Mouse (Mus musculus): ENCODE measurements around the gene Il9r. TPM values are rescaled to one million over a fixed set of nuclear protein-coding genes. Genes with fewer than 3 reads are reported as not detected.

Il9r gene
- polyA plus RNA-seq, 1 experiment from 2014 or later = 0.09 TPM

DNA sequence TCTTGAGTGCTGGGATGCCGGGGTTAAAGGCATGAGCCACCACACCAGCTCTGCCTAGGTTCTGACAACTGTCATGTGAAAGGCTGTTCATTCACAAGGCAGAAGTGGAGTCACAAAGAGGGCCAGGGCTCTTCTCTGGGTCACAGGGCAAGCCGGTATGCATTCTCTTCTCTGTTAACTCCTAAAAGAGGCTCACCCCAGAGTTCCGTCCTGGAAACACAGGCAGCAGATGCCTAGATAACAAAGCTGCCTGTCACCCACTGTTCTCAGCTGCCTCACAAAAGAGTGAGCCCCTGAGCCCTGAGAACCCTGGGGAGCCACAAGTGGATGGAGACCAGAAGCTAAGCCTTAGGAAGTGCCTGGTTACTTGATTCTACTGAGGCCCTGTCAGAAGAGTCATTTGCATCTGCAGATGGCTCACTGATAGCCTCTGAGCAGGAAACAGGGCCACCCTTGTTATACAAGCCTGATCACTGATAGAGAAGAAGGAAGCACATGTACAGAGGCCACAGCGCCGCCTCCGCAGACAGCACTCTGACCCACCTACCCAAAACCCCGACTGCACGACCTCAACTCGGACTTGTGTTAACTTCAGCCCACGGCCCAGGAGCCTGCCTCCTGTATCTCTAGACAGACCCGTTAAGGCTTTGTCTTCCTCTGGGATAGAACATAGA is 4.1 kb downstream of the Il9r start:
- Histone ChIP-seq H3K27ac (no peak overlapping the region), H3K9me3 (no peaks in the 10 kb centered on the region), H3K27me3 (replicated peaks) (no peaks in the 10 kb centered on the region), H3K4me2 (no peak overlapping the region), H3K4me1 (no peaks in the 10 kb centered on the region), H3K36me3 (no peaks in the 10 kb centered on the region), H3K4me3 (replicated peaks) (no peak overlapping the region), H3K9ac (no peak overlapping the region)
- ATAC-seq (ENCODE audit: insufficient read depth, low FRiP score, low read depth) = no peak
- 26% methylated on average over 11 of the region's 11 CpGs for WGBS

DNA sequence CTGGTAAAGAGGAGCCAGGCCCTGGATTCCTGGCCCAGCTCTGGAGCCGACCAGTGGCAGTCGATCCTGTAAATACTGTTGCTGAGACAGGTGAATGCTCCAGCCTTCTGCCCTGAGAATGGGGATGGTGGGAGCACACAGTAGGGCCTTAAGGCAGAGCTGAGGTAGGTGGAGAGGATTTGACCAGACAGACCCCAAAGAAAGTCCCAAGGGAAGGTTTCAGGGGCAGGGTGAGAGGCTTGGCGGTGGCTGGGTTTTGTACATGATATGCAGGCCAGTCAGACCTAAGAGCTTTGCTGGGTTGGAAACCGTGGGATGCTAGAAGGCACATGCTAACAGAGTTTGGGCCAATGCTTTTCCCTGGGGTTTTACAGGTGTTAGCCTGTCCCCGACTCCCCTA is 5.5 kb downstream of the Il9r start:
- Histone ChIP-seq H3K9me3 (no peaks in the 10 kb centered on the region), H3K9ac (no peak overlapping the region), H3K36me3 (no peaks in the 10 kb centered on the region), H3K4me3 (replicated peaks) (no peak overlapping the region), H3K27ac (no peak overlapping the region), H3K4me1 (no peaks in the 10 kb centered on the region), H3K27me3 (replicated peaks) (no peaks in the 10 kb centered on the region), H3K4me2 (no peak overlapping the region)
- WGBS = 77% methylated on average over 5 of the region's 5 CpGs
- ATAC-seq (ENCODE audit: insufficient read depth, low FRiP score, low read depth) = no peak

DNA sequence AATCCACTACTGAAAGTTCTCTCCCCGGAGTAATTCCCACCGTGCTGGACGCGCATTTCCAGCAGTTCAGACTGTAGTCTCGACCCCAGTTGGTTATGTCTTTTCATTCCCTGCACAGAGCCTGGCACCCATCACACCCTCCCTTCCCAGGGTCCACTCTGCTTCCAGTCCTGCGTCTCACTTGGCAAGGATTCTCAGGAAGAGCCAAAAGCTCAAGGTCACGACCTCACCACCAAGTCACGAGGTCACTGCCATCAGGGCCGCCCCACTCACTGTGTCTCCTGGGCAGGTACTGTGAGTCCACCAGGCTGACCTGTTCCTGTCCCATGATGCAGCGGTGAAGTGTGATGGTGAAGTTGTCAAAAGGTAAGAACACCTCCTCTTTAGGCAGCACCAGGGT is 6.0 kb downstream of the Il9r start:
- no peaks in the 10 kb centered on the region for H3K36me3 ChIP-seq
- H3K27me3 ChIP-seq (replicated peaks) = no peaks in the 10 kb centered on the region
- 79% methylated on average over 10 of the region's 10 CpGs for WGBS

DNA sequence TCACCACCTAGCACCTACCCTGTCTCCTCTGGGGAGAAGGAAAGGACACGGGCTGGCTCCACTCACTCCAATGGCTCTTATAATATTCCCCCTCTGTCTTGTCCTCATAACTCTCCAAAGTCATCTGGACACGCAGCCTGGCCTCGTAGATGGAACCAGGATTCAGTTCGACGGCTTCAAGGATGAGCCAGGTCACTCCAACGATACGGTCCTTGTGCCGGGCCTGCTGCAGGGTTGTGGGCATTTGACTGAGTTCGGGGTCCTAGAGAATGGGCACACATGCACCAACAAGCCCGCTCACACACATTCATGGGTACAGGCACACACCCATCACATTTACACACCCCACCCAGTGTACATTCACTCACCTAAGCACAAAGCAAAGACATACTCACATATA is 6.9 kb downstream of the Il9r start:
- Histone ChIP-seq H3K27ac (no peak overlapping the region), H3K4me2 (no peak overlapping the region), H3K27me3 (replicated peaks) (no peaks in the 10 kb centered on the region), H3K36me3 (no peaks in the 10 kb centered on the region), H3K9me3 (no peaks in the 10 kb centered on the region), H3K4me1 (no peaks in the 10 kb centered on the region), H3K9ac (no peak overlapping the region), H3K4me3 (replicated peaks) (no peak overlapping the region)
- WGBS = 83% methylated on average over 10 of the region's 10 CpGs
- ATAC-seq (ENCODE audit: insufficient read depth, low FRiP score, low read depth) = no peak

More for the DNA sequence above, 6.0 kb downstream of the Il9r start:
- H3K9me3 ChIP-seq = no peaks in the 10 kb centered on the region
- no peak overlapping the region for H3K4me2 ChIP-seq
- H3K9ac ChIP-seq = no peak overlapping the region
- ATAC-seq (ENCODE audit: insufficient read depth, low FRiP score, low read depth) = no peak
- H3K4me1 ChIP-seq = no peaks in the 10 kb centered on the region
- H3K27ac ChIP-seq = no peak overlapping the region
- H3K4me3 ChIP-seq (replicated peaks) = no peak overlapping the region

DNA sequence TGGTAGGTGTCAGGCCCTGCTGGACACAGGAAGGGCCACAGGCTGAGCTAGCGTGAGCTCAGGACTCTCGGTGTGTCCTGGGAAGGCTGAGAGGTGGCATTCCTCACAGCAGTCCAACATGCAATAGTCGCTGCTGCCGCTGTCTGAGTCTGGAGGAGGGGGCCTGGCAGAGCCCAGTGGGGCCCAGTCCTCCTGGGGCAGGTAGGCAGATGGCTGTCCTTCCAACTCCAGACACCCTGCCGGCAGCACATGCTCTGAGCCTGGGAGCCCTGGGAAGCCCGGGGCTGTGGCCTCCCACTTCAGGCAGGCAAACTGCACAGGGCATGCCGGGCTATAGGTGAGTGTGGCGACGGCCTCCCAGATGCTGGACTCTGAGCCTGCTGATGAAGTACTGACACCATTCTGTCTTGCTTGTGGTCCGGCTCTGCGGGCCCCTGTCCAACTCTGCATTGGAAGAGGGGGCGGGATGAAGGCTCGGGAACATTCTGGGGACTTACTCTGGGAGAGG is 9.4 kb downstream of the Il9r start:
- Histone ChIP-seq H3K4me1 (no peaks in the 10 kb centered on the region), H3K9ac (no peak overlapping the region), H3K4me2 (no peak overlapping the region), H3K4me3 (replicated peaks) (no peak overlapping the region), H3K9me3 (no peaks in the 10 kb centered on the region), H3K27me3 (replicated peaks) (no peaks in the 10 kb centered on the region), H3K36me3 (no peaks in the 10 kb centered on the region), H3K27ac (no peak overlapping the region)
- WGBS = 75% methylated on average over 13 of the region's 13 CpGs
- ATAC-seq (ENCODE audit: insufficient read depth, low FRiP score, low read depth) = no peak

DNA sequence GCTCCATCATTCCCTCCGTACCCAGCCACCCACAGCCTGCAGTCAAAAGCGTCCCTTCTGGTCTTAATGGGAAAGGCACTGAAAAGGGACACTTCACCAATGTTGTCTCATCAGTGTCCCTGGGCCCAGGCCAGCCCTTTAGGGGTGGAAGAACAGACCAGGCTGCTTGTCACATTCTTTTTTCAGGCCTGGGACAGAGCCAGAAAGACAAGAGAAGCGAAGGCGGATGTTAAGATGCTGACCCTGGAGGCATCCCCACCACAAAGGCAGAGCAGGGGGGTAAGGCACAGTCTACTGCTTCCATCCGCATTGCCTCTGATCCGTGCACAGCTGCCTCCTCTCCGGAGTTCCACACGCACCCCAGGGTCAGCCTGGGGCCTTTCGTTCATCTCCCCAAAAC is 10.0 kb downstream of the Il9r start:
- Histone ChIP-seq H3K36me3 (no peaks in the 10 kb centered on the region), H3K9ac (no peak overlapping the region)
- no peak for ATAC-seq (ENCODE audit: insufficient read depth, low FRiP score, low read depth)

DNA sequence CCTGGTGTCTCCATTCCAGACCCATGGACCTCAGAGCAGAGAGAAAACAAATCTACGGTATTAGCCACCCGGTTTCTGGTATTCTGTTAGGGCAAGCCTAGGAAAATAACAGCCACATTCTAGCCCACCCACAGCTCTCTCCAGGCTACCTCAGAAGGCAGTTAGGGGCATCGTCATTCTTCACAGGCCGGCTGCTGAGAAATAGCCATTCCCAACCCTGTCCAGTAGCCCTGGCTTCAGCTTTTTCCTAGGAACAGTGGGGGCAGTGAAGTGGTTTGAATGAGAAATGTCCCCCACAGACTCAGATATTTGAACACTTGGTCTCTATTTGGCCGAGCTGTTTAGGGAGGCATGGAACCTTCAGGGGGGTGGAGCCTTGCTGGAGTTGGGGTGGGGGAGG is 10.6 kb downstream of the Il9r start:
- Histone ChIP-seq H3K9ac (no peak overlapping the region), H3K4me1 (no peaks in the 10 kb centered on the region), H3K4me3 (replicated peaks) (no peak overlapping the region), H3K4me2 (no peak overlapping the region), H3K27me3 (replicated peaks) (no peaks in the 10 kb centered on the region), H3K9me3 (no peaks in the 10 kb centered on the region), H3K36me3 (no peaks in the 10 kb centered on the region), H3K27ac (no peak overlapping the region)
- no peak for ATAC-seq (ENCODE audit: insufficient read depth, low FRiP score, low read depth)
- 67% methylated on average over 5 of the region's 5 CpGs for WGBS

More for the DNA sequence above, 10.0 kb downstream of the Il9r start:
- 77% methylated on average over 9 of the region's 9 CpGs for WGBS
- H3K4me3 ChIP-seq (replicated peaks) = no peak overlapping the region
- no peaks in the 10 kb centered on the region for H3K9me3 ChIP-seq
- no peaks in the 10 kb centered on the region for H3K27me3 ChIP-seq (replicated peaks)
- no peak overlapping the region for H3K27ac ChIP-seq
- no peaks in the 10 kb centered on the region for H3K4me1 ChIP-seq
- H3K4me2 ChIP-seq = no peak overlapping the region

DNA sequence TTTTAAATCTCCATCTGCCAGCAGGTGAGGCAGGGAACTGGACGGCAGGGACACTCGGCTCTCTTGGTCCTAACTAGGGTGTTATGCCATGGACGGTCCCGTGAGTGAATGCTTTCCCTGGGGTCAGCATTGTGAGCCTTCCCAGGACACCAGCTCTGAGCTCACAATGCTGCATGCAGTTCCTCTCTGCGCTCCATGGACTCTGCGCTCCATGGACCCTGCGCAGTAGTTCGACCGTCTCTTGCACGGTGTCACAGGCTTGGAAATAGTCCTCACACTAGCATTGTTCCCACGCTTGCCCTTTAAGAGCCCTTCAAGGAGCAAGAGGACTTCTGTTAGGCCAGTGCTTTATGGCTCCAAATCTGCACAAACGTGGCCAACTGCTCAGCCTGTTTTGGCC is 11.2 kb downstream of the Il9r start:
- no peak for ATAC-seq (ENCODE audit: insufficient read depth, low FRiP score, low read depth)
- no peak overlapping the region for H3K27ac ChIP-seq
- no peak overlapping the region for H3K9ac ChIP-seq
- H3K9me3 ChIP-seq = no peaks in the 10 kb centered on the region
- H3K36me3 ChIP-seq = no peaks in the 10 kb centered on the region
- no peak overlapping the region for H3K4me3 ChIP-seq (replicated peaks)
- H3K4me2 ChIP-seq = no peak overlapping the region
- 83% methylated on average over 12 of the region's 12 CpGs for WGBS
- no peaks in the 10 kb centered on the region for H3K27me3 ChIP-seq (replicated peaks)
- H3K4me1 ChIP-seq = no peaks in the 10 kb centered on the region

DNA sequence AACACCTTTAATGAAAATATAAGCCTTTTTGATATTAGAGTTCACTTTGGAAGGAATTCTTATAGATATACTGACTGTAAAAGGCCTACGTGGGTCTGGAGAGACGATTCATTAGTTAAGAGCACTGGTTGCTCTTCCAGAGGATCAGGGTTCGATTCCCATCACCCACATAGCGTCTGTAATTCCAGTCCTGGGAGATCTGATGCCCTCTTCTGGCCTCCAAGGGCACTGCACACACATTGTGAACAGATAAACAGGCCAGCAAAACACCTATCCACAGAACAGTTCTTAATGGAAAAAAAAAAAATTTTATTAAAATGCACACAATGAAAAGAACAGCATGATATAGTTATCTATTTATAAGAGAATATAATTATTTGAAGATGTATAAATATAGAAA is 12.8 kb downstream of the Il9r start:
- H3K4me2 ChIP-seq = no peak overlapping the region
- 83% methylated on average over 4 of the region's 4 CpGs for WGBS
- H3K9ac ChIP-seq = no peak overlapping the region
- H3K4me1 ChIP-seq = 0 out of 2 replicates have a peak, but pooled peaks cover 2% of the 10 kb centered on the region
- H3K27ac ChIP-seq = no peak overlapping the region
- no peaks in the 10 kb centered on the region for H3K9me3 ChIP-seq
- H3K4me3 ChIP-seq (replicated peaks) = no peak overlapping the region
- H3K27me3 ChIP-seq (replicated peaks) = no peaks in the 10 kb centered on the region
- H3K36me3 ChIP-seq = no peaks in the 10 kb centered on the region
- ATAC-seq (ENCODE audit: insufficient read depth, low FRiP score, low read depth) = no peak

DNA sequence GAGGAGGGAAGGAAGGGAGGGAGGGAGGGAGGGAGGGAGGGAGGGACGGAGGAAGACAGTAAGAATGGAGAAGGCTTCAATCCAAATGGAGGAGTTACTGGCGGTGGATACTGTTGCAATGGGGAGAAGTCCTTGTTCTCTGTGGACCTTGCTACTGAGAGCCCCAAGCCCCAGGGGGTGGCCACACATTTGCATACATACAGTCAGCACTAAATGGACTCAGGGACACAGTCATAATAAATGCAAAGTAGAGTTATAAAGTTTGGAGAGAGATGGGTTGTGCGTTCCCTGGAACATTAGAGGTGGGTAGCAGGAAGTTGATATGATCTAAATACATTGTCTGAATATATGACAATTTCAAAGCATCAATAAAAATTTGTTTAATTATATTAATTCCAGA is 14.0 kb downstream of the Il9r start:
- H3K9me3 ChIP-seq = no peaks in the 10 kb centered on the region
- no peaks in the 10 kb centered on the region for H3K36me3 ChIP-seq
- H3K4me3 ChIP-seq (replicated peaks) = no peak overlapping the region
- 0 out of 2 replicates have a peak, but pooled peaks cover 2% of the 10 kb centered on the region for H3K4me1 ChIP-seq
- WGBS = 77% methylated on average over 3 of the region's 3 CpGs
- H3K27me3 ChIP-seq (replicated peaks) = no peaks in the 10 kb centered on the region
- no peak overlapping the region for H3K9ac ChIP-seq
- H3K4me2 ChIP-seq = no peak overlapping the region
- H3K27ac ChIP-seq = no peak overlapping the region
- ATAC-seq (ENCODE audit: insufficient read depth, low FRiP score, low read depth) = no peak

DNA sequence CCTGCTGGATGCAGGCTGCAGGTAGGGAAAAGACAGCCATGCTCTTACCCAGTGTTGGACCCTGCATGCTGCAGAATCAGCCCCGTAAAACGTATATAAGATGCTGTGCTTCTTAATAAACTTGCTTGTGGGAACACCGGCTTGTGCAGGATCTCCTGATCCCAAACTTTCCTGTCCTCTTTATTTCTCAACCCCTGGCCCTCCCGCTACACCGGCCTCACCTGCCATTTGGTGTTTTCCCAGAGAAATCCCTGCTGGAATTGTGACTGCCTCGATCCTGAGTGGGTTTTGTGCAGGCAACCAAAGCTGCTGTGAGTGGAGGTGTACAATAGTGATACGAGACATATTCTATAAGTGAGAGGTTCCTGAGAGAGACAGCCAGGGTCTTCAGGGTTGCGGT is 15.6 kb downstream of the Il9r start:
- WGBS = 87% methylated on average over 8 of the region's 8 CpGs

DNA sequence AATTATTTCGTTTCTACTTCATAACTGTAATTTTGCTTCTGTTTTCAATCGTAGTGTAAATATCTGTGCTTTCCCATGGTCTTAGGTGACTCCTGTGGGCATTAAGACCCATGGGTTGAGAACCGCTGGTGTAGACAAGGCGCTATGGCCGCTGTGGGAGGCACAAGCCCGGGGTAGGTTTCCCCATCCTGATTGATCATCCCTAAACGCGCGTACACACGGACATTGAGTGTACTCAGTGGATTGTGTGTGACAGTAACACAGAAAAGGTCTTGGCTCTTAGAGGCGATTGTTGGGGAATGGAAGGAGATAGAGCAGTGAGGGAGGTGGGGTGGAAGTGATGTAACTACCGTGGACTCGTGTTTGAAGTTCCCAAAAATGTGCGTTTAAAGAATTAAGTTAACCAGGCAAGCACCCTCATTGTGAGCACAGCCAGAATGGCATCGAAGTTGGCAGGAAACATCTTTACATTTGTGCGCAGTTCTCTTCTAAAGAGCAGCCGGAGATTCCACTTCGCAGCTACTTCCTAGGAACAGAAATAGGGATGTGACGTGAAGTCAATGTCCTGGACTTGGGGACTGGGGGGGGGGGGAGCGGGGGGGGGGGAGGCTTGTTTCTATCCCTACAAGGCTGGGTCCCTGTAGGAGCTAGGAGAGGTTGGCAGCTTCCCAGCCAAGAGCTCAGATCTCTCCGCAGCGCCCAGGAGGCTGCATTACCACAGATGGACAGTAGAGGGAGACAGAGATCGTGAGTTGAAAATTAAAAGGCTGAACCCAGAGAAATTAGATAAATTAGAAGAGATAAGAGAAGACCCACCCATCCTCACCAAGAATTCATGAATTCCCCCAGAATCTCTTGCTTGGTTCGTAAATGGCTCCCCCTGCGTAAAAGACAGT is 17.9 kb downstream of the Il9r start:
- ATAC-seq (ENCODE audit: insufficient read depth, low FRiP score, low read depth) = no peak
- WGBS = 38% methylated on average over 25 of the region's 25 CpGs
- H3K9ac ChIP-seq = no peak overlapping the region
- H3K27me3 ChIP-seq (replicated peaks) = no peaks in the 10 kb centered on the region
- H3K27ac ChIP-seq = no peak overlapping the region
- no peak overlapping the region for H3K4me2 ChIP-seq
- H3K9me3 ChIP-seq = no peaks in the 10 kb centered on the region
- H3K4me1 ChIP-seq = 0 out of 2 replicates have a peak, but pooled peaks cover 2% of the 10 kb centered on the region
- H3K4me3 ChIP-seq (replicated peaks) = no peak overlapping the region
- no peaks in the 10 kb centered on the region for H3K36me3 ChIP-seq

More for the DNA sequence above, 15.6 kb downstream of the Il9r start:
- Histone ChIP-seq H3K4me1 (0 out of 2 replicates have a peak, but pooled peaks cover 2% of the 10 kb centered on the region), H3K4me2 (no peak overlapping the region), H3K9me3 (no peaks in the 10 kb centered on the region), H3K27me3 (replicated peaks) (no peaks in the 10 kb centered on the region), H3K9ac (no peak overlapping the region), H3K36me3 (no peaks in the 10 kb centered on the region), H3K27ac (no peak overlapping the region), H3K4me3 (replicated peaks) (no peak overlapping the region)
- no peak for ATAC-seq (ENCODE audit: insufficient read depth, low FRiP score, low read depth)
